13 mouse cellular contexts compared by ENCODE assay signal in genomic region chr16:39162684-39163083, GRCm38 (mm10).
DNase-seq lines count a peak whose midpoint lies in the region; ATAC-seq and TF ChIP-seq lines count a peak whose summit lies in the region.
"Had no signal": no experiment of that assay in that cellular context is flagged by ENCODE, and none has a peak within 500 bp of the region (broad histone marks: within the 10 kb centered on the region; RNA-seq: fewer than 3 reads in every experiment).

No protein-coding gene starts in this region.

- no peaks in the 10 kb centered on the region for H3K36me3 ChIP-seq in forebrain, postnatal 0 days (ENCODE audit: insufficient read depth)
- H3K36me3 ChIP-seq in forebrain, embryonic 15.5 days = no peaks in the 10 kb centered on the region
- H3K36me3 ChIP-seq: kidney, embryonic 15.5 days; midbrain, embryonic 12.5 days had no signal

- WGBS in forebrain, postnatal 0 days = 35% methylated on average over 1 of the region's 1 CpGs
- 25% methylated on average over 1 of the region's 1 CpGs for WGBS in forebrain, embryonic 15.5 days

- no peak overlapping the region for H3K4me2 ChIP-seq in forebrain, postnatal 0 days (ENCODE audit: low read depth)
- H3K4me2 ChIP-seq in forebrain, embryonic 15.5 days (replicated peaks) = no peak overlapping the region
- H3K4me2 ChIP-seq: kidney, embryonic 15.5 days; midbrain, embryonic 12.5 days had no signal

- DNase-seq in forebrain, postnatal 0 days = no peak
- peak in 1 of 2 experiments; percentile 35 for DNase-seq in layer of hippocampus, adult 2 months (ENCODE audit: low spot score in 2 of 2)
- no peak for DNase-seq in layer of hippocampus, adult 18-20 months (ENCODE audit: low spot score in 2 of 2)
- peak; percentile 21 for DNase-seq in right cerebral cortex, postnatal 14 days
- no peak for DNase-seq in right cerebral cortex, postnatal 10 days (ENCODE audit: low spot score in 2 of 2)
- DNase-seq in ovary, adult 18-20 months (ENCODE audit: low spot score) = no peak
- no peak for DNase-seq in lung, postnatal 36 days
- DNase-seq: heart, adult 11 months; thymus, adult 18-20 months had no signal

- no peaks in the 10 kb centered on the region for H3K4me1 ChIP-seq in forebrain, postnatal 0 days (ENCODE audit: insufficient read depth)
- no peaks in the 10 kb centered on the region for H3K4me1 ChIP-seq in forebrain, embryonic 15.5 days
- H3K4me1 ChIP-seq: kidney, embryonic 15.5 days; midbrain, embryonic 12.5 days had no signal

- no peaks in the 10 kb centered on the region for H3K27me3 ChIP-seq in forebrain, postnatal 0 days (ENCODE audit: insufficient read depth, low read length)
- H3K27me3 ChIP-seq in forebrain, embryonic 15.5 days = no peaks in the 10 kb centered on the region
- H3K27me3 ChIP-seq: kidney, embryonic 15.5 days; midbrain, embryonic 12.5 days had no signal

- no peak for ATAC-seq in forebrain, postnatal 0 days
- ATAC-seq in forebrain, embryonic 15.5 days (replicated peaks) = no peak
- ATAC-seq: hindbrain, embryonic 16.5 days had no signal

- no peak overlapping the region for H3K27ac ChIP-seq in forebrain, postnatal 0 days (ENCODE audit: low read depth, low read length)
- no peak overlapping the region for H3K27ac ChIP-seq in forebrain, embryonic 15.5 days (replicated peaks)
- H3K27ac ChIP-seq in layer of hippocampus, adult 2 months = 0 out of 2 replicates have a peak overlapping the region, but pooled peaks have one; percentile 5
- H3K27ac ChIP-seq: kidney, embryonic 15.5 days; midbrain, embryonic 12.5 days had no signal

- peak; percentile 46 for TF ChIP-seq CTCF in forebrain, postnatal 0 days (IDR thresholded peaks at IDR 0.05; ENCODE audit: low read depth)
- TF ChIP-seq CTCF in layer of hippocampus, adult 2 months (conservative IDR thresholded peaks at IDR 0.05) = peak; percentile 77

- H3K4me3 ChIP-seq in forebrain, postnatal 0 days (ENCODE audit: low read depth, low read length) = no peak overlapping the region
- H3K4me3 ChIP-seq in forebrain, embryonic 15.5 days = no peak overlapping the region
- H3K4me3 ChIP-seq in layer of hippocampus, adult 2 months = no peak overlapping the region
- H3K4me3 ChIP-seq: kidney, embryonic 15.5 days; midbrain, embryonic 12.5 days had no signal

- no peak overlapping the region for H3K9ac ChIP-seq in forebrain, postnatal 0 days
- H3K9ac ChIP-seq in forebrain, embryonic 15.5 days (replicated peaks) = no peak overlapping the region
- H3K9ac ChIP-seq: kidney, embryonic 15.5 days; midbrain, embryonic 12.5 days had no signal

- no peaks in the 10 kb centered on the region for H3K9me3 ChIP-seq in forebrain, postnatal 0 days (ENCODE audit: low read length)
- no peaks in the 10 kb centered on the region for H3K9me3 ChIP-seq in forebrain, embryonic 15.5 days
- H3K9me3 ChIP-seq: kidney, embryonic 15.5 days; midbrain, embryonic 12.5 days had no signal
